Mouse (Mus musculus): ENCODE data around the gene Gm20388. TPM values are rescaled to one million over a fixed set of nuclear protein-coding genes. Genes with fewer than 3 reads are reported as not detected.

Gm20388 gene
- polyA plus RNA-seq, 1 experiment from 2014 or later, result 1.4 TPM

- H3K27ac ChIP-seq (ENCODE audit: low read length), result no peak overlapping the region
- H3K27me3 ChIP-seq (ENCODE audit: control insufficient read depth, insufficient read depth, low read depth, low read length), result no peaks in the 10 kb centered on the region
- no peaks in the 10 kb centered on the region; the same call in 1 of the 2 replicates for H3K4me1 ChIP-seq (ENCODE audit: control insufficient read depth, low read depth, low read length)
- 63% methylated on average over 9 of the region's 9 CpGs for WGBS (ENCODE audit: insufficient replicate concordance)
- ATAC-seq (ENCODE audit: low read depth), result no peak
- no peaks in the 10 kb centered on the region for H3K36me3 ChIP-seq (ENCODE audit: control insufficient read depth, insufficient read depth)
- no peak overlapping the region for H3K4me3 ChIP-seq (ENCODE audit: low read depth, low read length)
- H3K9ac ChIP-seq (ENCODE audit: low read depth, low read length), result no peak overlapping the region
- no peaks in the 10 kb centered on the region for H3K9me3 ChIP-seq (replicated peaks; ENCODE audit: control insufficient read depth, low read length)
- H3K4me2 ChIP-seq (ENCODE audit: low read depth, low read length), result no peak overlapping the region
These were observed 3830.6 kb downstream of the Gm20388 start for GRCm38 (mm10) chr8:123741232-123741631.

- ATAC-seq (ENCODE audit: low read depth), result no peak
- H3K27me3 ChIP-seq (ENCODE audit: control insufficient read depth, insufficient read depth, low read depth, low read length), result no peaks in the 10 kb centered on the region
- H3K4me3 ChIP-seq (ENCODE audit: low read depth, low read length), result no peak overlapping the region
- no peaks in the 10 kb centered on the region for H3K4me1 ChIP-seq (ENCODE audit: control insufficient read depth, low read depth, low read length)
- no peak overlapping the region for H3K9ac ChIP-seq (ENCODE audit: low read depth, low read length)
- H3K27ac ChIP-seq (ENCODE audit: low read length), result no peak overlapping the region
- no peaks in the 10 kb centered on the region for H3K9me3 ChIP-seq (replicated peaks; ENCODE audit: control insufficient read depth, low read length)
- no peak overlapping the region for H3K4me2 ChIP-seq (ENCODE audit: low read depth, low read length)
- WGBS (ENCODE audit: insufficient replicate concordance), result 79% methylated on average over 4 of the region's 4 CpGs
- H3K36me3 ChIP-seq (ENCODE audit: control insufficient read depth, insufficient read depth), result no peaks in the 10 kb centered on the region
These were observed 3835.8 kb downstream of the Gm20388 start for GRCm38 (mm10) chr8:123746488-123746887.

- no peak overlapping the region for H3K4me2 ChIP-seq (ENCODE audit: low read depth, low read length)
- no peaks in the 10 kb centered on the region for H3K4me1 ChIP-seq (ENCODE audit: control insufficient read depth, low read depth, low read length)
- H3K36me3 ChIP-seq (ENCODE audit: control insufficient read depth, insufficient read depth), result no peaks in the 10 kb centered on the region
- no peak for ATAC-seq (ENCODE audit: low read depth)
- no peaks in the 10 kb centered on the region for H3K9me3 ChIP-seq (replicated peaks; ENCODE audit: control insufficient read depth, low read length)
- H3K9ac ChIP-seq (ENCODE audit: low read depth, low read length), result no peak overlapping the region
- H3K27me3 ChIP-seq (ENCODE audit: control insufficient read depth, insufficient read depth, low read depth, low read length), result no peaks in the 10 kb centered on the region
- H3K27ac ChIP-seq (ENCODE audit: low read length), result no peak overlapping the region
- H3K4me3 ChIP-seq (ENCODE audit: low read depth, low read length), result no peak overlapping the region
- WGBS (ENCODE audit: insufficient replicate concordance), result 41% methylated on average over 5 of the region's 5 CpGs
These were observed 3837.1 kb downstream of the Gm20388 start for GRCm38 (mm10) chr8:123747772-123748171.

- H3K27ac ChIP-seq (ENCODE audit: low read length), result no peak overlapping the region
- no peak overlapping the region for H3K4me3 ChIP-seq (ENCODE audit: low read depth, low read length)
- no peaks in the 10 kb centered on the region; the same call in 1 of the 2 replicates for H3K4me1 ChIP-seq (ENCODE audit: control insufficient read depth, low read depth, low read length)
- H3K36me3 ChIP-seq (ENCODE audit: control insufficient read depth, insufficient read depth), result no peaks in the 10 kb centered on the region
- no peak overlapping the region for H3K9ac ChIP-seq (ENCODE audit: low read depth, low read length)
- WGBS (ENCODE audit: insufficient replicate concordance), result 24% methylated on average over 5 of the region's 5 CpGs
- no peak for ATAC-seq (ENCODE audit: low read depth)
- no peaks in the 10 kb centered on the region for H3K9me3 ChIP-seq (replicated peaks; ENCODE audit: control insufficient read depth, low read length)
- no peak overlapping the region for H3K4me2 ChIP-seq (ENCODE audit: low read depth, low read length)
- H3K27me3 ChIP-seq (ENCODE audit: control insufficient read depth, insufficient read depth, low read depth, low read length), result no peaks in the 10 kb centered on the region; the same call in 1 of the 2 replicates
These were observed 3839.6 kb downstream of the Gm20388 start for GRCm38 (mm10) chr8:123750171-123750693.

GRCm38 (mm10) chr8:123752773-123753468 is 3842.3 kb downstream of the Gm20388 start:
- Histone ChIP-seq H3K27ac (ENCODE audit: low read length) (no peak overlapping the region), H3K4me2 (ENCODE audit: low read depth, low read length) (no peak overlapping the region), H3K9me3 (replicated peaks; ENCODE audit: control insufficient read depth, low read length) (no peaks in the 10 kb centered on the region), H3K4me1 (ENCODE audit: control insufficient read depth, low read depth, low read length) (no peaks in the 10 kb centered on the region; the same call in 1 of the 2 replicates), H3K4me3 (ENCODE audit: low read depth, low read length) (no peak overlapping the region), H3K36me3 (ENCODE audit: control insufficient read depth, insufficient read depth) (no peaks in the 10 kb centered on the region), H3K27me3 (ENCODE audit: control insufficient read depth, insufficient read depth, low read depth, low read length) (no peaks in the 10 kb centered on the region; the same call in 1 of the 2 replicates), H3K9ac (ENCODE audit: low read depth, low read length) (no peak overlapping the region)
- 66% methylated on average over 13 of the region's 13 CpGs for WGBS (ENCODE audit: insufficient replicate concordance)
- no peak for ATAC-seq (ENCODE audit: low read depth)

- Histone ChIP-seq H3K27ac (ENCODE audit: low read length) (no peak overlapping the region), H3K9ac (ENCODE audit: low read depth, low read length) (no peak overlapping the region), H3K36me3 (ENCODE audit: control insufficient read depth, insufficient read depth) (no peaks in the 10 kb centered on the region), H3K9me3 (replicated peaks; ENCODE audit: control insufficient read depth, low read length) (no peaks in the 10 kb centered on the region), H3K4me1 (ENCODE audit: control insufficient read depth, low read depth, low read length) (no peaks in the 10 kb centered on the region; the same call in 1 of the 2 replicates), H3K4me3 (ENCODE audit: low read depth, low read length) (no peak overlapping the region), H3K4me2 (ENCODE audit: low read depth, low read length) (0 out of 2 replicates have a peak overlapping the region, but pooled peaks have one; percentile 3), H3K27me3 (ENCODE audit: control insufficient read depth, insufficient read depth, low read depth, low read length) (no peaks in the 10 kb centered on the region; the same call in 1 of the 2 replicates)
- 17% methylated on average over 18 of the region's 18 CpGs for WGBS (ENCODE audit: insufficient replicate concordance)
- ATAC-seq (ENCODE audit: low read depth), result peak; percentile 41; the same call in 1 of the 2 replicates
These were observed 3843.1 kb downstream of the Gm20388 start for GRCm38 (mm10) chr8:123753604-123754375.

- WGBS (ENCODE audit: insufficient replicate concordance), result 60% methylated on average over 13 of the region's 13 CpGs
- H3K9me3 ChIP-seq (replicated peaks; ENCODE audit: control insufficient read depth, low read length), result no peaks in the 10 kb centered on the region
- no peak overlapping the region for H3K9ac ChIP-seq (ENCODE audit: low read depth, low read length)
- no peaks in the 10 kb centered on the region for H3K36me3 ChIP-seq (ENCODE audit: control insufficient read depth, insufficient read depth)
- H3K27ac ChIP-seq (ENCODE audit: low read length), result no peak overlapping the region
- ATAC-seq (ENCODE audit: low read depth), result no peak
- no peak overlapping the region for H3K4me3 ChIP-seq (ENCODE audit: low read depth, low read length)
- H3K4me2 ChIP-seq (ENCODE audit: low read depth, low read length), result no peak overlapping the region
- H3K27me3 ChIP-seq (ENCODE audit: control insufficient read depth, insufficient read depth, low read depth, low read length), result no peaks in the 10 kb centered on the region; the same call in 1 of the 2 replicates
- H3K4me1 ChIP-seq (ENCODE audit: control insufficient read depth, low read depth, low read length), result no peaks in the 10 kb centered on the region; the same call in 1 of the 2 replicates
These were observed 3844.1 kb downstream of the Gm20388 start for GRCm38 (mm10) chr8:123754538-123755431.

- peak; percentile 28; the same call in 1 of the 2 replicates for ATAC-seq (ENCODE audit: low read depth)
- Histone ChIP-seq H3K9me3 (replicated peaks; ENCODE audit: control insufficient read depth, low read length) (no peaks in the 10 kb centered on the region), H3K27me3 (ENCODE audit: control insufficient read depth, insufficient read depth, low read depth, low read length) (no peaks in the 10 kb centered on the region; the same call in 1 of the 2 replicates), H3K4me2 (ENCODE audit: low read depth, low read length) (no peak overlapping the region), H3K27ac (ENCODE audit: low read length) (no peak overlapping the region), H3K36me3 (ENCODE audit: control insufficient read depth, insufficient read depth) (no peaks in the 10 kb centered on the region), H3K4me3 (ENCODE audit: low read depth, low read length) (no peak overlapping the region), H3K9ac (ENCODE audit: low read depth, low read length) (no peak overlapping the region), H3K4me1 (ENCODE audit: control insufficient read depth, low read depth, low read length) (peaks cover 5% of the 10 kb centered on the region)
- WGBS (ENCODE audit: insufficient replicate concordance), result 45% methylated on average over 8 of the region's 8 CpGs
These were observed 3846.3 kb downstream of the Gm20388 start for GRCm38 (mm10) chr8:123756901-123757300.

All from liver, embryonic 16.5 days (tissue).